Mouse (Mus musculus) kidney, postnatal 10 days (tissue): ENCODE measurements around the gene Nabp2.

Experiments
- DNase-seq: peaks from one replicate; pipeline ENCODE4 v3.0.0; 2021; ENCODE audit warnings: mixed read lengths

Gene Nabp2

DNA sequence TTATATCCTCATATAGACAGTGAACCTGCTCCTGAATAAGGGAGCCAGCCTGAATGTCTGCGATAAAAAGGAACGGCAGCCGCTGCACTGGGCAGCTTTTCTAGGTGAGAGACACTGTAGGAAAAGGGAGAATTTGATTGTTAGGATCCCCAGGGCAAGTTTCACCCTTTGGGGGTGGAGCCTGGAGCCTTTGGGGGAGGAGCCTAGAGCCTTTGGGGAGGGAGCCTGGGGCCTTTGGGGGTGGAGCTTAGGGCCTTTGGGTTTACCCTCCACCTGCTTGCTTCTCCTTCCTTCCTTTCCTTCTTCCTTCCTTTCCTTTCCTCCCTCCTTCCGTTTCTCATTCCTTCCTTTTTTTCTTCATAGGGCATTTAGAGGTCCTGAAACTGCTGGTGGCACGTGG lies 30.7 kb downstream of the Nabp2 start:
- DNase-seq = peak; percentile 52

DNA sequence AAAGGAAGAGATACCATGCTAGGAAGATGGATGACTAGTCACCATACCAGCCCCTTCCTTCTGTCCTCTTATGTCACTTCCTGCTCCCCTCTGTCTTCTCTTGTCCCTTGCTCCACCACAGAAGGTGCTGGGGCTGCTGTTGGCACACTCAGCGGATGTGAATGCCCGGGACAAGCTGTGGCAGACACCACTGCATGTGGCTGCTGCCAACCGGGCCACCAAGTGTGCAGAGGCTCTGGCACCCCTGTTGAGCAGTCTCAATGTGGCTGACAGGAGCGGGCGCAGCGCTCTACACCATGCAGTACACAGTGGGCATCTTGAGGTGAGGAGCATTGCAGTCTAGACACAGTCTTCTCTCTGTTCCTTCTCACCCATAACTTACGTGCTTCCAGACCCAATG lies 32.0 kb downstream of the Nabp2 start:
- DNase-seq = no peak

DNA sequence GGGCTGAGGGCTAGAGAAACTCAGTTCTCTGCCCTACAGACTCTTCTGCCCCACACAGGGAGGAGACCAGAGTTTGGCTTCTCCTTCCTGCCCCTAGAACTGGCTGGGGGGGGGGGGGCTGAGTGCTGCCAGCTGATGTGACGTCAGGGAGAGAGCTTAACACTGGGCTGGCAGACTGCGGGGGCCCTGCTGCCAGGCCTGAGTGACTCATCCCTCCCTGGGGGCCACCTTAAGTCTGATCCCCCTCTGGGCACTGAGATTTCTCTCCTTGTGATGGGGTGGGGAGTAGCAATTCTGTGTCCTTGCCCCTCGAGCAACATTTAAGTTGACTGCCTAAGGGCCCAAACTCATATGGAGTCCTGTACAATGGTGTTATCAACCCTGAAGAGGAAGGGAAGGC lies 32.8 kb downstream of the Nabp2 start:
- peak; percentile 3 for DNase-seq

DNA sequence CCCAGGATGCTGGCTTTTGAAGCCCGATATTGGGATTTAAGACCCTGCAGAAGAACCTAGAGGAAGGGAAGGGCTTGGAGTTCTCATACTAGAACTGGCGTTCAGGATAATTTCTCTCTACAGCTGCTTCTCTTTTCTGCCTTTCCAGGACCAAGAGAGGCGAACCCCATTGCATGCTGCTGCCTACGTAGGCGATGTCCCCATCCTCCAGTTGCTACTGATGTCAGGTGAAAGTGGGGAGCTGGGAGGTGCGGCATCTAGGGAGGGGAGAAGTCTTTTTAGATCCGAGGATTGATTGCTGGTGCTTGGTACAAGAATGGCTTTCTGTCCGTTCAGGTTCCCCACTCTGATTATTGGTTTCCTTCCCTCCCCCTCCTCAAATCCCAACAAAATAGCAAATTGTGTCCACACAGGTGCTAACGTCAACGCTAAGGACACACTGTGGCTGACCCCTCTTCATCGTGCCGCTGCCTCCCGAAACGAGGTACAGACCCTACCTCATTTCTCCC lies 33.3 kb downstream of the Nabp2 start:
- DNase-seq = no peak

DNA sequence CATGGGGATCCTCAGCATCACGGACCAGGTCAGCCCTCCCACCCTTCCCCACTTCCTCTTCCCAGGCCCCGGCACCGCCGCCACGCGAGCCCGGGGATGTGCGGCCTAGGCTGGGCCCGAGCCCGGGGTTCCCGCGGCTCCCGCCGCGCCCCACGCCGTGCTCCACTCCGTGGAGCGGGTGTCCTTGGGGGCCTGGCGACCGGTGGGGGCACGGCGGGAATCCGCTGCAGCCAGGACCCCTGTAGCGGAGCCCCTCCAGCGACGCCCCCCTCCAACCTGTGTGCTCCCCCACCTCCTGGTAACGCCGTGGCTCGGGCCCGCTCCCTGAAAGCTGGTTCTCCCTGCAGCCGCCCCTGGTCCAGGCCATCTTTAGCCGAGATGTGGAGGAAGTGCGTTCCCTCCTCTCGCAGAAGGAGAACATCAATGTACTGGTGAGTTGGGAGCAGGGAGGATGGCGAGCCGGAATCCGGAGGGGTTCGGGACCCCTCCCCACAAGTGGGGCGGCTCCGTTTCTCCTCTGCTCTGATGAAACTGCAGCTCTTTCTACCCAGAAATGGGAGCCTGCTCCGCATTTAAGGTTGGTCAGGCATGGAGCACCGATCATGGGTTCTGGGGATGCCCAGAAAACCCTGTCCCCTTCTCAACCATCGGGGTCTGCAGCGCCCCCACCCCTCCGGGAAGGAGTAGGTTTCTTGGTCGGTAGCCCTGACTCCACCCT lies 33.9 kb downstream of the Nabp2 start:
- peak; percentile 70 for DNase-seq

DNA sequence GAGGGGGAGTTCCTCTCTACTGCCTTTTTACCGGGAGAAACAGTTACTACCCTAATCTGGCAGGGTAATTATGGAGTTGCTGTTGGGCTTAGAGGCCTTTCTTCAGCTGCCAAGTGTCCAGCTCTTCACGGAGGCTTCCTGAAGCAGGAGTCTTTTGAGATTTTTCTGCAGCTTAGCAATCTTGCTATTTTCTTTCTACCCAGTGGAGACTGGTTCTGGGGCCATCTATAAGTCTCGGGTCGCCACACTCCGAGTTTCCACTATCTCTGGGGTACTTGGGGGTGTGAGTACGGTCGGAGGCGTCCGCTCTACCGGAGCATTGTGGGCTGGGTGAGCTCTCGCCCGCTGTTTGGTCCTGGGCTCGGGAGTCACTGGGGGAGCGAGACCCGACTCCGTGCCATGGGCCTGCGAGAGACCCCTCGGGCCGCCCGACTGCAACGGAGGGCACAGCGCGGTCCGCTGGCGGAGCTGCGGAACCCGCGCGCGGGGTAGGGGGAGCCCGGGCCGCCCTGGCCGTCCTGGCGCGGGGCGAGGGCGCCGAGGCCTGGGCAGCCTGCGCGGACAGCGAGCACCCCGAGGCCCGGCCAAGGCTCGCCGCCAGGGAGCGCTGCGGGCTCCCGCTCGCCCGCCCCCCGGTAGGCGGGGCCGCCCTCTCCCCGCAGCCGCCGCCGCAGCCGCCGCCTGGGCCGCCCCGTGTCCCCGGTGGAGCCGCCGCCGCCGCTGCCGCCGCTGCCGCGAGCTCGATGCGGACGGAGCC lies 34.7 kb downstream of the Nabp2 start, which contains the start of gene Ankrd52:
Gene Ankrd52 (plus strand): TSS at position 661 of the 757 bp plus-strand sequence.
- peak; percentile 94 for DNase-seq

DNA sequence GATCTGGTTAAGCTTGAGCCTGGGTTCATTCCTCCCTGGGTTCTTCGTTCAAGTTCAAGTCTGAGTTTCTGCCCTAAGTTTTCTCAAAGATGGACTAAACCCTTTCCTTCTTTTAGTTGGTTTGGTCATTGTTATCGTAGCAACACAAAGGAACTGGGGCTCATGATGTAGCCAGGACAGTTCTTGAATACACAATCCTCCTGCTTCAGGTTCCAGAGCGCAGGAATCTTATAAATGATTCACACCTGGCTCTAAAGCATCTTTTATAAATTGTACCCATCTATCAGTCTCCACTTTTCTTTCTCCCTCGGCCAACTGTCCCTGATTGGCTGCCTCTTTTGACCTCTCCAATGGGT lies 35.2 kb downstream of the Nabp2 start:
- no peak for DNase-seq

DNA sequence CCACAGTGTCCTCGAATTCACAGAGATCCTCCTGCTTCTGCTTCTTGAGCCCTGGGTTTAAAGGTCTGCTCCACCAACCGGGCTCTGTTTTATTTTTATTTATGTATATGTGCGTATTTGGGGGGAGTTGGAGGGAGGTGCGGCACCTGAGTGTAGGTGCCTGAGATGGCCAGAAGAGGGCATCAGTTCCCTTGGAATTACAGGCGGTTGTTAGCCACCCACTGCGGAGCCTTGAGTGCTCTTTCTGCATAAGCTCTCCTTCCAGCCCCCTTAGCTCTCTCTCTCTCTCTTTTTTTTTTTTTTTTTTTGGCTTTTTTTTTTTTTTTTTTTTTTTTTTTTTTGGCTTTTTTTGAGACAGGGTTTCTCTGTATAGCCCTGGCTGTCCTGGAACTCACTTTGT lies 36.9 kb downstream of the Nabp2 start:
- DNase-seq = no peak

DNA sequence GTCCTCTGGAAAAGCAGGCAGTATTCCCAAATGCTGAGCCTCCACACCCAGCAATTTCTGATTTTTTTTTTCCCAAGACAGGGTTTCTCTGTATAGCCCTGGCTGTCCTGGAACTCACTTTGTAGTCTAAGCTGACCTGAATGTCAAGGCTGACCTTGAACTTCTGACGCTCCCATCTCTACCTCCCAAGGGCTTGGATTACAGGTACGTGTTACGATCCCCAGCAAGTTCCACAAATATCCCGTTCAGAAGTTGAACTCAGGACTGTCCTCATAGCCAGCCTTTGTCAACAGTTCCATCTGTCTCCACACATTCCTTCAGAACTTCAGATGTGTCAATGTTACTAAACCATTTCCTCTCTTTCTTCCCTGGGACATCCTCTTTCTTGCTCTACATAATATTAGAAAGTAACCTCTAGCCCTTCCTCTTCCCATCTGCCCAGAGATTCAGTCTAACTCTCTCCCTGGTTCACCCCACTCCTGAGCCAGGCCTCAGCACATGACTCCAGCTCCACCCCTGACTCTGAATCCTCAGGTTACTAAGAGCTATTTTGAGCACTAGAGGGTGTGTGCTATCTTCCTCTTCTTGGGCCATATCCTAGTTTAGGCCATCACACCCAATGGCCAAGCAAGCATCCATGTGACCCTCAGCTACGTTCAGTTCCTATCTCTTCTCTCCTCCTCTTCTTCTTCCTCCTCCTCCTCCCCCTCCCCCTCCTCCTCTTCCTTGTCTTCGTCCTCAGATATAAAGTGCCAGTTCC lies 38.1 kb downstream of the Nabp2 start:
- DNase-seq = no peak

DNA sequence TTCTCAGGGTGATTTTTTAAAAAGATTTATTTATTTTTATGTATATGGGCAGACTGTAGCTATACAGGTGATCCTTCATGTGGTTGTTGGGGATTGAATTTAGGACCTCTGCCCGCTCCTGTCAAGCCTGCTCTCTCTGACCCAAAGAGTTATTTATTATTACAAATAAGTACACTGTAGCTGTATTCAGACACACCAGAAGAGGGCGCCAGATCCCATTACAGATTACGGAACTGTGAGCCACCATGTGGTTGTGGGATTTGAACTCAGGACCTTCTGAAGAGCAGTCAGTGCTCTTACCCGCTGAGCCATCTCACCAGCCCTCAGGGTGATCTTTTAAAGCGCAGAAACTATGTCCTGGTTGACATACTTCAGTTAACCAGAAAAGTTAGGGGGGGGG lies 39.1 kb downstream of the Nabp2 start:
- DNase-seq = no peak

DNA sequence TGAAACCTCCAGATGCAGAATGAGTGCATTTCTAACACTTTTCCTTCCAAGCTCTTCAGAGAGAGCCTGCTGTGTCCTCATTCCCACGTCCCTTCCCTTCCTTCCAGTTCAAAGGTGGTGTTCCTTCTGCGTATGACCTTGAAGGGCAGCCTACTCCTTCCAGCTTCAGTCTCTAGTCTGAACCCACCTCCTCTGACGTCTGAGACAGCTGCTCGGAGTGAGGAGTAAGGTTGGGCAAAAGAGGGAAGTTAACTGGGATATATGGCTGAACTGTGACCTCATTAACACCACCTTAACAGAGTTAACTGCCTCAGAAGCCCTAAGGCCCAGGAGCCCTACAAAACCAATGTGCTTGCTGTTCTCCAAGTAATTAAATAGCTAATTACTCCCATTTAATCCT lies 40.7 kb downstream of the Nabp2 start:
- DNase-seq = no peak

DNA sequence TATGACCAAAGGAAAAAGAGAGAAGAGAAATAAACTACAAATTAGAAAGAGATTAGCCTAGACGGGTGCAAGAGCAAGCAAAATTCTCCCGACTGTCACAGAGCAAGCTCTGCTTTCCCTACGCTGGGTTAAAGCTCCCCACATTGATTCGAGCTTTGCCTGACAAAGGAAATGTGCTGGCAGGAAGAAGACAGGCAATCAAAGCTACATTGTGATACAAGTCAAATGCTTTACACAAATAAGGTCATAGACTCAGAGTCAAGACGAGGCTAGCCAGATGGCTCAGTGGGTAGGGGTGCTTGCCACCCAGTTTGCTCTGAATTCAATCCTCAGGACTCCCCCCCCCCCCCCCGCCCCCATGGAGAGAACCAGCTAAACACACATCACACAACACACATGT lies 41.3 kb downstream of the Nabp2 start:
- no peak for DNase-seq

DNA sequence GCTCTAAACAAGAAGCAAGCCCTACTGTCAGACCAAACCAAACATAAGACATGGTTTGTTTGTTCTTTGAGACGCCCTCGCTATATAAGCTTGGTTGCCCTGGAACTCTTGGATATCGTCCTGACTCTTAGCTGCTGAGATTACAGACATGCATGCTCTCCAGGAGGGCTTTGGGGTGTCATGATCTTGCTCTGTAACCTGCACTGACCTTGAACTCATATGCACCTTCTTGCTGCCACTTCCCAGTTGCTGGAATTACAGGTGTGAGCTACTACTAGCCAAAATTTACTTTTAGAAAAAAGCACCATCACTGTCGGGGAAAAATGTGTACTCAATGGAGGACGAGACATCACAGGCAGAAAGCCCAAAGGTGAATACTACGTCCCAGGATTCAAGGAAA lies 41.7 kb downstream of the Nabp2 start:
- DNase-seq = no peak

DNA sequence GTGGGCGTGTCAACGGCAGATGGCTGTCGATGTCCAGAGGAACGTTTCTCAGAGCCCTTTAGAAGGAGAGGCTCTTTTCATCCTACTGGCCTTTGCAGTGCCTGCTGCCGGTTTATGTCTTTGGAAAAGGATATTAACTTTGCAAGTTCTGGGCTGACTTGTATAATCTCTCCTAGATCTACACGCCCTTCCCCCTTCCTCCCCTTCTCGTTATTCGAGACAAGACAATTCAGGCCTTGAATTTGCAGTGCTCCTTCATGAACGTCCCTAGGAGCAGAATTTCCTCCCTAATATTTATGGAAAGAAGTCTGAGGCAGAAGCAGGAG lies 42.1 kb downstream of the Nabp2 start:
- no peak for DNase-seq

DNA sequence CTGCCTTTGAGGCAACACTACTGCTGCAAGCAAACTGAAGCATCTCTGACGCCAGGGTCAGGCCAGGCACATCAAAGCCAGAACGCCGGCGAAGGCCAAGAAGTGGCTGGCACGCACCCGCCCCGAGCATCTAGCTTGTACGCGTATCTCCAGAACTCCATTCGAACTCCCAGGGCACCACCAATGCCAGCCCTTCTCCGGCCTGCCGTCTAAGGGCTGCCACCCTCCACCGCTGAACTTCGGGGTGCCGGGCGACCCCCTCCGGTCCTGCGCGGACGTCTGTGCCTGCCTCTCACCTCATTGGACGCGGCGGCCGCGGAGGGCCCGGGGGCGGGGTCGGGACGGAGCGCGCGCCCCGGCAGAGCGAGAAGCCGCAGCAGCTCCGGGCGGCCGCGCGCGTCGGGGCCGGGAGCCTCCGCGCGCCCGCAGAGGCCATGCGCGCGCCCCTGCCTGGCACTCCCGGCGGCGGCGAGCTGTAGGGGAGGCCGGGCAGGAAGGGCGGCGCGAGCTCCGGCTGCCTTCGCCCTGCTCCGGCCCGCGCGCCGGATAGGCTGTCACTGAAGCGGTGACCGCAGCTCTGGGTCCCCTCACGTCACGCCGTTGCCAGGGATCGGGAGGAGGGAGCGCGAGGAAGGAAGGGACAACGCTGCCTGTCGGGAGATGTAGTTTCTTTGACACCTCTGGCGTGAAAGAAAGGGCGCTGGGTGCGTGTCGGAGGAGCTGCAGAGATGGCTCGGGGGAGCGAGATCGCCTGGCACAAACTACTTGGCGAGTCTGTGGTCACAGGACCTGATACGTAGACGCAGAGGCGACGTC lies 42.7 kb downstream of the Nabp2 start, which contains the start of gene Coq10a:
Gene Coq10a (minus strand): TSS at position 596 of the 816 bp plus-strand sequence.
- DNase-seq = peak; percentile 94

DNA sequence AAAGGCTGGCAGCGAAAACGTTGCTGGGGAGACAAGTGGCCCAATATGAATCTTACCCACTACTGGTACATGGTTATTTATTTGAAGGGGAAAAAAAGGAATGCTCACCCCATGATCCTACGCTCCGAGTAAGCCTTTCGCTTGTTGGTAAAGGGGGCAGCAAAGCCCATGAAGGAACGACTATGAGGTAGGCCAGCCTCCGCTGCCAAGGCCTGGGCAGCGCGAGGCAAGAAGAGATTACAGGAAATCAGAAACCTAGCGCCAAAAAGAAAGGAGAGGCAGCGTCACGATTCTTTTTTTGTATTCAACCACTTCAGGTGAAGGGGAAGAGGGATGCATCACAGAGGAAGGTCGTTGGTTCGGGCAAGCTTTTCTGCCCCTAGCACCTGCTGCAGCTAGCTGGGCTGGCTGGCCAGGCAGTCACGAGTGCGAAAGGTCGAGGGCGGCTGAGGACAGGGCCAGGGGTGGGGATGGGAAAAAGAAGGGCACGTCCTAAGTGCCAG lies 43.3 kb downstream of the Nabp2 start:
- no peak for DNase-seq

DNA sequence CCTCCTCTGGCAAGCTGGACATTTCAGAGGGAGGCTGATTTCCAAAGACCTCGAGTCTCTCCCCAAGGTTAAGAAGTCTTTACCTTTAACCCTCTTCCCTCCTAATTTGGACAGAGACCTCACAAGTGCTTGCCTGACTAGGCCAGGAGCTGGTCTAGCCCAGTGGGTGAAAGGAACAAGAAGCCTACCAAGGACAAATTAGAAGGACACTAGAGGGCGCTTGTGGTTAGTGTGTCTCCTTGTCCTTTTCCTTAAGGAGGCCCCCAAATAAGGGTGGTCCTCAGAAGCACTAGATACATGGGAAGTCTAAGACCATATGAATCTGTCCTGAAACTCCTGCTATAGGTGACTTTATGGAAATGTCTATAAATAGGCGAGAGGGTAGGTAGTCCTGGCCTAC lies 48.7 kb downstream of the Nabp2 start:
- peak; percentile 57 for DNase-seq

DNA sequence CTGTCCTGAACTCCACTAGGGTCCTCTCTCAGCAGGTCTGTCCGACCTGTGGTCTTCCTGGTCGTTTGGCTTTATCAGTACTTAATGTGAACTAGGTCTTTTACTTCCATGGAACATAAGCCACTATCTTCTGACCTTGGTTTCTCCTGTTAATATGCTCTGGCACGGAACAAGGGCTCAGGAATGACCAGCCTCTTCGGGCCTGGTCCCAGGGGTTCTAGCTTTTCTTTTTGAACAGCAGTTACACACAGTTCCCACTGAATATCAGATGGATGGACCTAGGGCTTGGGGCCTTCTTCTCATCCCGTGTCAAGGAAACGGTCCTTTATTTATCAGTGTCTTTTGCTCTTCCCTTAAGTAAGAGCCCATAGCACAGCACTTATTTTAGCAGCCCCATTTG lies 49.5 kb downstream of the Nabp2 start:
- no peak for DNase-seq

DNA sequence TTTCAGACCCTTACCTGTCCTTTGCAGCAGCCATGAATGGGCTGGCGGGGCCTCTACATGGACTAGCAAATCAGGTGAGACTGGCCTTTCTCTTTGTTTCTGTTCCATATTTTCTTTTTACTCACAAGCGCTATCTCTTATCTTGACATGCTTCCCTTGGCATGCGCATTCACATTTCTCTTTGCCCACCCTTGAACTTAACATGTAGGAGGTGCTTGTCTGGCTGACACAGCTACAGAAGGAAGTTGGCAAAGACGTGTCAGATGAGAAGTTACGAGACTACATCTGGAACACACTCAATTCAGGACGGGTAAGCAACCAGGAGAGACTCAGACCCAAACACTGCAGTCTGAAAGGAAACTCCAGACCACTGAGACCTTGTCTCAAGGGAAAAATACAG lies 52.1 kb downstream of the Nabp2 start:
- DNase-seq = no peak

DNA sequence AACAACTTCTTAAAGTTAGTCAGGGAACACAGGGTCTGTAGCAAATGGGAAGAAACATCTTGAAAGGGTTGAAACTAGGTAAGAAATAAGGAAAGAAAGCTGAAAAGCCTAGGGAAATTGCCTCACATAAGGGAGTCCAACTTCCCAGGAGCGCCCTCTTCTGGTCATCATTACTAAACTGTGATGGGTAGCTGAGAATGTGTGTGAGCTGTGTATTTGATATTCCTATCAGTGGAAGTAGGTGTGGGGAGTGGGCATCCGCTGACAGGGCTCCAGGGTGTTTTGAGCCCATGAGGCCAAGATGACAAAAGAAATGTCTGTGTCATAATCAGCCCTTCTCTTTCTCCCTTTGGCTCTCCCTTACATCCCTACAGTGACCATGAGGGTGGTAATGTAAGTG lies 52.5 kb downstream of the Nabp2 start:
- peak; percentile 74 for DNase-seq
